Mouse (Mus musculus) heart, embryonic 15.5 days (tissue): ENCODE data around the gene Pin1. TPM values are rescaled to one million over a fixed set of nuclear protein-coding genes. Genes with fewer than 3 reads are reported as not detected.

Experiments
- ATAC-seq: fragments of 200-750 bp; cut with Nextera tagmentation; replicated peaks from 2 replicates; pipeline ENCODE4 v1.8.0; 2017; ENCODE audit warnings: low read depth, moderate TSS enrichment; ENCODE audit not compliant: insufficient number of reproducible peaks, insufficient read depth, low FRiP score
- H3K27ac ChIP-seq: fragments of 300-500 bp; sonication (generic); 2 replicates; pipeline ENCODE4 v1.5.1; 2015; ENCODE audit warnings: mild to moderate bottlenecking, inconsistent platforms
- H3K27me3 ChIP-seq: fragments of 300-500 bp; sonication (generic); 2 replicates; pipeline ENCODE4 v1.6.1; 2015; ENCODE audit warnings: inconsistent platforms
- H3K36me3 ChIP-seq: fragments of 300-500 bp; sonication (generic); 2 replicates; pipeline ENCODE4 v1.6.1; 2015; ENCODE audit warnings: mild to moderate bottlenecking, inconsistent platforms
- H3K4me1 ChIP-seq: fragments of 300-500 bp; sonication (generic); replicated peaks from 2 replicates; pipeline ENCODE4 v1.6.1; 2015; ENCODE audit warnings: inconsistent platforms
- H3K4me2 ChIP-seq: fragments of 300-500 bp; sonication (generic); 2 replicates; pipeline ENCODE4 v1.6.1; 2015; ENCODE audit warnings: inconsistent platforms, mild to moderate bottlenecking, moderate library complexity
- H3K4me3 ChIP-seq: fragments of 300-500 bp; sonication (generic); 2 replicates; pipeline ENCODE4 v1.5.1; 2015; ENCODE audit warnings: mild to moderate bottlenecking, inconsistent platforms
- H3K9ac ChIP-seq: fragments of 300-500 bp; sonication (generic); 2 replicates; pipeline ENCODE4 v1.6.1; 2015; ENCODE audit warnings: mild to moderate bottlenecking, inconsistent platforms
- H3K9me3 ChIP-seq: fragments of 300-500 bp; sonication (generic); replicated peaks from 2 replicates; pipeline ENCODE4 v1.6.1; 2016; ENCODE audit warnings: inconsistent platforms
- WGBS: fragments of 180-500 bp; shearing (Covaris S2); methylation state at CpG from one replicate; pipeline ENCODE4 v1.1.7; 2015; ENCODE audit warnings: mixed read lengths; 5-methylcytosine and 5-hydroxymethylcytosine counted together
- polyA plus RNA-seq: library from polyadenylated mRNA; unstranded; fragments of >200 nt; fragmentation: Nextera tagmentation; extraction: Ambion mirVana; gene quantifications from 2 replicates; pipeline ENCODE4 v1.2.1, GENCODE M21; 2015

Pin1 gene
- polyA plus RNA-seq, 1 experiment from 2014 or later: 40.2 TPM

DNA sequence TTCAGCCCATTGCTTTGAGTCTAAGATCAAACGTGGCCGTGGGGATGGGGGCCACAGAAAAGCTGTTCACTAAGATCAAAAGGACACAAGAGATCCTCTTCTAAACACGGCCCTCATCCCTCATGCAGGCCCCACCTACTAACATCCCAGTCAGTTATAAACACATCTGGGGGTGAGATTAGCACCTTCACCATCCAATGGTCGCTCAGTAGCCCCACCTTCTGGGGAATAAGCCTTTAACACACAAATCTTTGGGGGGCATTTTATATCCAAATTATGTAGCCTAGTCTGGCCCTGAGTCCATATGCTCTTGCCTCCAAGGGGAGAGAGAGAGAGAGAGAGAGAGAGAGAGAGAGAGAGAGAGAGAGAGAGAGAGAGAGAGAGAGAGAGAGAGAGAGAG, 54.1 kb downstream of the Pin1 start:
- no peak overlapping the region for H3K4me2 ChIP-seq
- no peaks in the 10 kb centered on the region for H3K27me3 ChIP-seq
- no peaks in the 10 kb centered on the region for H3K36me3 ChIP-seq
- no peaks in the 10 kb centered on the region for H3K9me3 ChIP-seq
- no peak overlapping the region for H3K9ac ChIP-seq
- no peaks in the 10 kb centered on the region for H3K4me1 ChIP-seq
- ATAC-seq: no peak
- no peak overlapping the region for H3K27ac ChIP-seq
- H3K4me3 ChIP-seq: no peak overlapping the region
- 34% methylated on average over 4 of the region's 4 CpGs for WGBS

DNA sequence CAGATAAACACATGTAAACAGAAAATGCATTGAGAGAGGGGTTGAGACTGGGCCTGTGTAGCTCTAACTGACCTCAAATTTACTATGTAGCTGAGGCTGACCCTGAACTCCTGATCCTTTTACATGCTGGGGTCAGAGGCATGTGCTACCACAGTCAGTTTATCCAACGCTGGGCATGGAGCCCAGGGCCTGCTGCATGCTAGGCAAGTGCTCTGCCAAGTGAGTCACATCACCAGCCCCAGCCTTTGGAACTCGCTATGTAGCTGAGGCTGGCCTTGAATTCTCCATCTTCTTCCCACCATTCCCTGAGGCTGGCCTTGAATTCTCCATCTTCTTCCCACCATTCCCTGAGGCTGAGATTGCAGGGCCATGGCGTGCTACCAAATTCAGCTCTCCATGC, 58.6 kb downstream of the Pin1 start:
- Histone ChIP-seq H3K4me1 (no peaks in the 10 kb centered on the region), H3K27ac (no peak overlapping the region), H3K36me3 (no peaks in the 10 kb centered on the region), H3K9me3 (no peaks in the 10 kb centered on the region), H3K9ac (no peak overlapping the region), H3K4me2 (no peak overlapping the region), H3K4me3 (no peak overlapping the region), H3K27me3 (no peaks in the 10 kb centered on the region)
- ATAC-seq: no peak
- WGBS: 82% methylated on average over 3 of the region's 3 CpGs

DNA sequence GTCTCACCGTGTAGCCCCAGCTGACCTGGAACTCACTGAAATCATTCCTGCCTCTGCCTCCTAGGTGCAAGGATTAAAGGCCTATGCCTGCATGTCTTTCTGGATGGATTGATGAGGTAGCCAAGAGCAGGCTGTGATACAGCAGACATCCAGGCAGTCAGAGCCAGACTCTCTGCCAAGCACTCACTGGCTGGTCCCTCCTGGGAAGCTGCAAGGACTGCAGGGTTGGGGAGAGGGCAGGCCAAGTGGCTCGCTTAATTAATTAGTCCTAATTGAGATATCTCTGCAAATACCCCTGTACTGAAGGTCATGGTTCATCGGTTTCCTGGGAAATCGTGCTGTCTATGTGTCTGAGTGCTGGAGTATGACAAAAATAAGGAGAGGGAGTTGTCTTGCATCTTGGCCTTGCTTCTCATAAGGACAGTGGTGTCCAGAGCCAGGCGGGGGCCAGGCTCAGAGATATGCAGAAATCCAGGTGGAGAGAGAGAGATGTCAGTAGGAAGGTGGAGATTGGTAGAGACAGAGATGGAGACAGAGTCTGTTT, 61.1 kb downstream of the Pin1 start:
- 69% methylated on average over 5 of the region's 5 CpGs for WGBS

DNA sequence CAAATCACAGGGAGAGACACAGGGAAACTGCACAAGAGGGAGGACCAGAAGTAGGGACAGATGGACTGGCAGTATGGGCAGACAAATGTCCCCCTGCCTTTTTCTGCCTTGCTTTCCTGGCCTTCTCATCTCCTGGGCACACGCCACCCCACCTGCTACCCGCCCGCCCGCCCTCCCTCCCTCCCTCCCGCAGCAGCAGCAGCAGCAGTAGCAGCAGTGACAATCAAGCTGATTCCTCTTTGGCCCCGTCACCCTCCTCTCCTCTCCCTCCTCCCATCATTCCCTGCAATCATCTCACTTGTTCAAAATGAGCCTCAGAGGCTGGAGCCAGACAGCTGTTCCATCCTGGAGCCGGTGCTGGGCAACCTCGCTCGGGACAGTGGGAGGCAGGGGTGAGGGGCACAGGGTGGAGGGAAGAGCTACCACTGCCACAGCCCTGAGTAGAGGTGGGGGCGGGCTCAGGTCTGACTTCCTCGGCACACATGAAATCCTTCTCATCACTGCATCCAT, 61.6 kb downstream of the Pin1 start:
- no peak for ATAC-seq
- Histone ChIP-seq H3K27me3 (no peaks in the 10 kb centered on the region), H3K27ac (no peak overlapping the region), H3K4me1 (no peaks in the 10 kb centered on the region), H3K36me3 (no peaks in the 10 kb centered on the region), H3K9me3 (no peaks in the 10 kb centered on the region), H3K4me3 (no peak overlapping the region), H3K4me2 (no peak overlapping the region), H3K9ac (no peak overlapping the region)
- 35% methylated on average over 11 of the region's 11 CpGs for WGBS

More for the DNA sequence above, 61.1 kb downstream of the Pin1 start:
- H3K4me2 ChIP-seq: no peak overlapping the region
- no peaks in the 10 kb centered on the region for H3K4me1 ChIP-seq
- H3K9ac ChIP-seq: no peak overlapping the region
- no peaks in the 10 kb centered on the region for H3K27me3 ChIP-seq
- no peaks in the 10 kb centered on the region for H3K9me3 ChIP-seq
- no peaks in the 10 kb centered on the region for H3K36me3 ChIP-seq
- H3K27ac ChIP-seq: no peak overlapping the region
- no peak for ATAC-seq
- no peak overlapping the region for H3K4me3 ChIP-seq

DNA sequence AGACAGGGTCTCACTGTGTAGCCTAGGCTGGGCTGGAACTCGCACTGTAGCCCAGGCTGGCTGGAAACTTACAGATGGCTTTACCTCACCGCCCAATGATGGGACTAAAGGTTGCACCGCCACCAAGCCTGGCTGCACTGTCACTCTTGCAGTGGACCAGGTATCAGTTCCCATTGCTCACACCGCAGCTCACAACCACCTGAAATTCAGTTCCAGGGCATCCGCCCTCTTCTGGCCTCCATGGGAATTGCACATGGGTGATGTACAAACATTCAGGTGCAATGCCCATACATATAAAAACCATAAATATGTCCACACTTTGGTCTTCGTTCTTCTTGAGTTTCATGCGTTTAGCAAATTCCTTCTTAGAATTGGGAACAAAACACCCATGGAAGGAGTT, 63.4 kb downstream of the Pin1 start:
- H3K4me2 ChIP-seq: no peak overlapping the region
- no peaks in the 10 kb centered on the region for H3K27me3 ChIP-seq
- 63% methylated on average over 7 of the region's 7 CpGs for WGBS
- no peaks in the 10 kb centered on the region for H3K9me3 ChIP-seq
- H3K36me3 ChIP-seq: no peaks in the 10 kb centered on the region
- no peak overlapping the region for H3K4me3 ChIP-seq
- H3K27ac ChIP-seq: no peak overlapping the region
- no peaks in the 10 kb centered on the region for H3K4me1 ChIP-seq
- no peak for ATAC-seq
- no peak overlapping the region for H3K9ac ChIP-seq

Other genes starting within 250 kb of the Pin1 start
- 7.8 and 10.1 TPM in 2 replicates for gene Zfp26, start 191.9 kb upstream of the Pin1 start, polyA plus RNA-seq
- 9.9 and 12.6 TPM in 2 replicates for gene Zfp426, start 159.3 kb upstream of the Pin1 start, polyA plus RNA-seq
- 42.6 and 46.3 TPM in 2 replicates for gene Zfp266, start 130.7 kb upstream of the Pin1 start, polyA plus RNA-seq
- gene Zfp846, start 70.8 kb upstream of the Pin1 start, polyA plus RNA-seq: 9.4 and 10.9 TPM in 2 replicates
- gene Ubl5, start 9.2 kb upstream of the Pin1 start, polyA plus RNA-seq: 295 and 378 TPM in 2 replicates
- gene Fbxl12, start 7.3 kb upstream of the Pin1 start, polyA plus RNA-seq: 13.4 and 17.8 TPM in 2 replicates
- gene Olfm2, start 94.3 kb downstream of the Pin1 start, polyA plus RNA-seq: 1.00 and 3.1 TPM in 2 replicates
- 1.1 and 3.2 TPM in 2 replicates for gene Col5a3, start 163.0 kb downstream of the Pin1 start, polyA plus RNA-seq
- gene Rdh8, start 166.4 kb downstream of the Pin1 start, polyA plus RNA-seq: not detected in 2 replicates
- 7.1 and 13.4 TPM in 2 replicates for gene A230050P20Rik, start 216.5 kb downstream of the Pin1 start, polyA plus RNA-seq
- gene Angptl6, start 227.6 kb downstream of the Pin1 start, polyA plus RNA-seq: 2.0 and 3.3 TPM in 2 replicates
- 31.1 and 40.4 TPM in 2 replicates for gene Ppan, start 236.1 kb downstream of the Pin1 start, polyA plus RNA-seq
- gene Eif3g, start 246.5 kb downstream of the Pin1 start, polyA plus RNA-seq: 183 and 207 TPM in 2 replicates